Mouse (Mus musculus) limb, embryonic 10.5 days (tissue): ENCODE data around the gene Gm42417. TPM values are rescaled to one million over a fixed set of nuclear protein-coding genes. Genes with fewer than 3 reads are reported as not detected.

Source experiments
- DNase-seq: peaks from one replicate; pipeline ENCODE4 v3.0.0-alpha.2; 2017; ENCODE audit warnings: low spot score
- H3K27ac ChIP-seq: fragments of 300-500 bp; sonication (generic); 2 replicates; pipeline ENCODE4 v1.5.1; 2016; ENCODE audit warnings: mild to moderate bottlenecking
- H3K27me3 ChIP-seq: fragments of 300-500 bp; sonication (generic); 2 replicates; pipeline ENCODE4 v1.6.1; 2016; ENCODE audit warnings: low read depth, mild to moderate bottlenecking; ENCODE audit not compliant: poor library complexity, severe bottlenecking
- H3K36me3 ChIP-seq: fragments of 300-500 bp; sonication (generic); 2 replicates; pipeline ENCODE4 v1.6.1; 2016; ENCODE audit warnings: mild to moderate bottlenecking, moderate library complexity
- H3K4me1 ChIP-seq: fragments of 300-500 bp; sonication (generic); 2 replicates; pipeline ENCODE4 v1.6.1; 2016
- H3K4me3 ChIP-seq: fragments of 300-500 bp; sonication (generic); 2 replicates; pipeline ENCODE4 v1.5.1; 2016; ENCODE audit warnings: mild to moderate bottlenecking, moderate library complexity
- H3K9me3 ChIP-seq: fragments of 300-500 bp; sonication (generic); replicated peaks from 2 replicates; pipeline ENCODE4 v1.6.1; 2016; ENCODE audit warnings: mild to moderate bottlenecking
- WGBS: fragments of 180-500 bp; shearing (Covaris S2); methylation state at CpG from one replicate; pipeline ENCODE4 v1.1.7; 2016; 5-methylcytosine and 5-hydroxymethylcytosine counted together
- polyA plus RNA-seq: library from polyadenylated mRNA; unstranded; fragments of >200 nt; fragmentation: Nextera tagmentation; extraction: Ambion mirVana; gene quantifications from 2 replicates; pipeline ENCODE4 v1.2.1, GENCODE M21; 2016

Gene Gm42417
- polyA plus RNA-seq, result 0.39 TPM in 1 of 2 replicates, not detected in the other

- Histone ChIP-seq H3K36me3 (peaks cover 45% of the 10 kb centered on the region), H3K27me3 (no peaks in the 10 kb centered on the region), H3K4me1 (peaks cover 17% of the 10 kb centered on the region; the same call in 1 of the 2 replicates), H3K27ac (no peak within 1 kb of the TSS), H3K9me3 (no peaks in the 10 kb centered on the region), H3K4me3 (no peak within 1 kb of the TSS)
- 38% methylated on average over 9 of the region's 9 CpGs for WGBS
- no peak for DNase-seq
Observed at GRCm38 (mm10) chr1:36539186-36539585, at the start of gene Gm42417. TSS of gene Gm42417 (minus strand) at chr1:36539429.

GRCm38 (mm10) chr1:36587860-36588259 lies 48.6 kb upstream of the Gm42417 start:
- H3K4me1 ChIP-seq, result peaks cover 86% of the 10 kb centered on the region

GRCm38 (mm10) chr1:36586288-36586687 lies 47.1 kb upstream of the Gm42417 start:
- Histone ChIP-seq H3K4me1 (peaks cover 94% of the 10 kb centered on the region), H3K27me3 (no peaks in the 10 kb centered on the region), H3K9me3 (no peaks in the 10 kb centered on the region), H3K4me3 (peak overlapping the region; percentile 14; the same call in 1 of the 2 replicates), H3K27ac (peak overlapping the region; percentile 92), H3K36me3 (no peaks in the 10 kb centered on the region)
- DNase-seq, result peak; percentile 61
- 16% methylated on average over 4 of the region's 4 CpGs for WGBS

More at GRCm38 (mm10) chr1:36587860-36588259, 48.6 kb upstream of the Gm42417 start:
- Histone ChIP-seq H3K27ac (peak overlapping the region; percentile 92), H3K27me3 (no peaks in the 10 kb centered on the region), H3K4me3 (no peak overlapping the region), H3K9me3 (no peaks in the 10 kb centered on the region), H3K36me3 (no peaks in the 10 kb centered on the region)
- WGBS, result 90% methylated on average over 6 of the region's 6 CpGs
- DNase-seq, result no peak

GRCm38 (mm10) chr1:36583408-36584116 lies 44.3 kb upstream of the Gm42417 start:
- Histone ChIP-seq H3K4me3 (no peak overlapping the region), H3K27me3 (no peaks in the 10 kb centered on the region), H3K36me3 (no peaks in the 10 kb centered on the region), H3K4me1 (peaks cover 90% of the 10 kb centered on the region), H3K27ac (peak overlapping the region; percentile 77), H3K9me3 (no peaks in the 10 kb centered on the region)
- DNase-seq, result no peak
- WGBS, result 80% methylated on average over 8 of the region's 8 CpGs

- Histone ChIP-seq H3K27ac (peak overlapping the region; percentile 89), H3K27me3 (no peaks in the 10 kb centered on the region), H3K9me3 (no peaks in the 10 kb centered on the region), H3K36me3 (no peaks in the 10 kb centered on the region), H3K4me3 (no peak overlapping the region), H3K4me1 (peaks cover 90% of the 10 kb centered on the region)
- 84% methylated on average over 8 of the region's 8 CpGs for WGBS
- no peak for DNase-seq
Observed at GRCm38 (mm10) chr1:36582211-36582610, 43.0 kb upstream of the Gm42417 start.

- H3K4me3 ChIP-seq, result 0 out of 2 replicates have a peak overlapping the region, but pooled peaks have one; percentile 40
- H3K9me3 ChIP-seq, result no peaks in the 10 kb centered on the region
- peaks cover 90% of the 10 kb centered on the region for H3K4me1 ChIP-seq
- H3K27ac ChIP-seq, result peak overlapping the region; percentile 89
- H3K27me3 ChIP-seq, result no peaks in the 10 kb centered on the region
- 81% methylated on average over 5 of the region's 5 CpGs for WGBS
- H3K36me3 ChIP-seq, result no peaks in the 10 kb centered on the region
- no peak for DNase-seq
Observed at GRCm38 (mm10) chr1:36581260-36581659, 42.0 kb upstream of the Gm42417 start.

GRCm38 (mm10) chr1:36580384-36581207 lies 41.4 kb upstream of the Gm42417 start:
- H3K9me3 ChIP-seq, result no peaks in the 10 kb centered on the region
- no peaks in the 10 kb centered on the region for H3K36me3 ChIP-seq
- H3K27me3 ChIP-seq, result no peaks in the 10 kb centered on the region
- peaks cover 90% of the 10 kb centered on the region for H3K4me1 ChIP-seq
- peak; percentile 70 for DNase-seq
- H3K4me3 ChIP-seq, result peak overlapping the region; percentile 40
- H3K27ac ChIP-seq, result peak overlapping the region; percentile 89
- 1% methylated on average over 17 of the region's 17 CpGs for WGBS

- Histone ChIP-seq H3K9me3 (no peaks in the 10 kb centered on the region), H3K27me3 (no peaks in the 10 kb centered on the region), H3K4me1 (peaks cover 90% of the 10 kb centered on the region), H3K36me3 (no peaks in the 10 kb centered on the region), H3K27ac (peak overlapping the region; percentile 89), H3K4me3 (peak overlapping the region; percentile 40)
- no peak for DNase-seq
- 44% methylated on average over 6 of the region's 6 CpGs for WGBS
Observed at GRCm38 (mm10) chr1:36579974-36580383, 40.8 kb upstream of the Gm42417 start.

GRCm38 (mm10) chr1:36576991-36577675 lies 37.9 kb upstream of the Gm42417 start:
- no peak overlapping the region for H3K4me3 ChIP-seq
- H3K27ac ChIP-seq, result peak overlapping the region; percentile 77
- peaks cover 95% of the 10 kb centered on the region for H3K4me1 ChIP-seq
- no peaks in the 10 kb centered on the region for H3K27me3 ChIP-seq
- no peak for DNase-seq
- H3K9me3 ChIP-seq, result no peaks in the 10 kb centered on the region
- H3K36me3 ChIP-seq, result no peaks in the 10 kb centered on the region
- WGBS, result 52% methylated on average over 6 of the region's 6 CpGs

GRCm38 (mm10) chr1:36575347-36575746 lies 36.1 kb upstream of the Gm42417 start:
- DNase-seq, result no peak
- Histone ChIP-seq H3K27ac (peak overlapping the region; percentile 77), H3K27me3 (no peaks in the 10 kb centered on the region), H3K4me3 (no peak overlapping the region), H3K4me1 (peaks cover 90% of the 10 kb centered on the region), H3K9me3 (no peaks in the 10 kb centered on the region), H3K36me3 (no peaks in the 10 kb centered on the region)
- WGBS, result 58% methylated on average over 6 of the region's 6 CpGs

GRCm38 (mm10) chr1:36574196-36574955 lies 35.1 kb upstream of the Gm42417 start:
- H3K4me3 ChIP-seq, result no peak overlapping the region
- no peaks in the 10 kb centered on the region for H3K9me3 ChIP-seq
- WGBS, result 80% methylated on average over 5 of the region's 5 CpGs
- H3K36me3 ChIP-seq, result no peaks in the 10 kb centered on the region
- H3K27ac ChIP-seq, result peak overlapping the region; percentile 8
- H3K4me1 ChIP-seq, result peaks cover 90% of the 10 kb centered on the region
- no peaks in the 10 kb centered on the region for H3K27me3 ChIP-seq
- DNase-seq, result no peak

- Histone ChIP-seq H3K36me3 (no peaks in the 10 kb centered on the region), H3K4me3 (no peak overlapping the region), H3K9me3 (no peaks in the 10 kb centered on the region), H3K27ac (0 out of 2 replicates have a peak overlapping the region, but pooled peaks have one; percentile 8), H3K4me1 (peaks cover 94% of the 10 kb centered on the region), H3K27me3 (no peaks in the 10 kb centered on the region)
- 83% methylated on average over 8 of the region's 8 CpGs for WGBS
- no peak for DNase-seq
Observed at GRCm38 (mm10) chr1:36573524-36573923, 34.3 kb upstream of the Gm42417 start.
